Mouse (Mus musculus): ENCODE data around the gene Gsdma. TPM values are rescaled to one million over a fixed set of nuclear protein-coding genes. Genes with fewer than 3 reads are reported as not detected.
"Not testable (repeated sequence)": the region's sequence is repeated elsewhere in the genome, so short reads cannot be mapped to it uniquely, and the experiment has no call there.

Gene Gsdma
- polyA plus RNA-seq, 1 experiment from 2014 or later: 0.12 TPM

- Histone ChIP-seq H3K4me3 (ENCODE audit: low read depth, low read length) (no peak overlapping the region), H3K36me3 (ENCODE audit: control insufficient read depth, insufficient read depth, low read length) (no peaks in the 10 kb centered on the region), H3K4me2 (replicated peaks; ENCODE audit: low read depth, low read length) (no peak overlapping the region), H3K27me3 (ENCODE audit: control insufficient read depth, insufficient read depth, low read length) (no peaks in the 10 kb centered on the region), H3K9ac (replicated peaks; ENCODE audit: low read depth, low read length) (no peak overlapping the region), H3K4me1 (ENCODE audit: control insufficient read depth, insufficient read depth, low read length) (no peaks in the 10 kb centered on the region), H3K9me3 (ENCODE audit: control insufficient read depth, low read depth, low read length) (no peaks in the 10 kb centered on the region), H3K27ac (ENCODE audit: low read length) (no peak overlapping the region)
- no peak for ATAC-seq (ENCODE audit: insufficient number of reproducible peaks, insufficient read depth, low FRiP score, low read depth)
- WGBS: 44% methylated on average over 5 of the region's 5 CpGs
These were observed 7.7 kb downstream of the Gsdma start for GRCm38 (mm10) chr11:98671857-98672256.

- H3K27ac ChIP-seq (ENCODE audit: low read length): no peak overlapping the region
- no peaks in the 10 kb centered on the region for H3K4me1 ChIP-seq (ENCODE audit: control insufficient read depth, insufficient read depth, low read length)
- WGBS: 81% methylated on average over 5 of the region's 5 CpGs
- H3K9ac ChIP-seq (replicated peaks; ENCODE audit: low read depth, low read length): no peak overlapping the region
- no peaks in the 10 kb centered on the region for H3K36me3 ChIP-seq (ENCODE audit: control insufficient read depth, insufficient read depth, low read length)
- H3K27me3 ChIP-seq (ENCODE audit: control insufficient read depth, insufficient read depth, low read length): no peaks in the 10 kb centered on the region
- H3K4me2 ChIP-seq (replicated peaks; ENCODE audit: low read depth, low read length): no peak overlapping the region
- no peak overlapping the region for H3K4me3 ChIP-seq (ENCODE audit: low read depth, low read length)
- no peak for ATAC-seq (ENCODE audit: insufficient number of reproducible peaks, insufficient read depth, low FRiP score, low read depth)
- H3K9me3 ChIP-seq (ENCODE audit: control insufficient read depth, low read depth, low read length): no peaks in the 10 kb centered on the region
These were observed 8.3 kb downstream of the Gsdma start for GRCm38 (mm10) chr11:98672482-98672881.

GRCm38 (mm10) chr11:98673136-98673535 lies 9.0 kb downstream of the Gsdma start:
- 9% methylated on average over 6 of the region's 7 CpGs for WGBS
- not testable (repeated sequence) for H3K4me3 ChIP-seq (ENCODE audit: low read depth, low read length); H3K27me3 ChIP-seq (ENCODE audit: control insufficient read depth, insufficient read depth, low read length); H3K27ac ChIP-seq (ENCODE audit: low read length); H3K4me1 ChIP-seq (ENCODE audit: control insufficient read depth, insufficient read depth, low read length); H3K9me3 ChIP-seq (ENCODE audit: control insufficient read depth, low read depth, low read length); H3K4me2 ChIP-seq (replicated peaks; ENCODE audit: low read depth, low read length); H3K36me3 ChIP-seq (ENCODE audit: control insufficient read depth, insufficient read depth, low read length); H3K9ac ChIP-seq (replicated peaks; ENCODE audit: low read depth, low read length)
- 0 out of 2 replicates have a peak, but pooled peaks have one; percentile 44 for ATAC-seq (ENCODE audit: insufficient number of reproducible peaks, insufficient read depth, low FRiP score, low read depth)

- Histone ChIP-seq H3K4me1 (ENCODE audit: control insufficient read depth, insufficient read depth, low read length) (no peaks in the 10 kb centered on the region), H3K4me3 (ENCODE audit: low read depth, low read length) (no peak overlapping the region), H3K27ac (ENCODE audit: low read length) (no peak overlapping the region), H3K9ac (replicated peaks; ENCODE audit: low read depth, low read length) (no peak overlapping the region), H3K4me2 (replicated peaks; ENCODE audit: low read depth, low read length) (no peak overlapping the region), H3K9me3 (ENCODE audit: control insufficient read depth, low read depth, low read length) (no peaks in the 10 kb centered on the region), H3K36me3 (ENCODE audit: control insufficient read depth, insufficient read depth, low read length) (no peaks in the 10 kb centered on the region), H3K27me3 (ENCODE audit: control insufficient read depth, insufficient read depth, low read length) (no peaks in the 10 kb centered on the region)
- no peak for ATAC-seq (ENCODE audit: insufficient number of reproducible peaks, insufficient read depth, low FRiP score, low read depth)
- 30% methylated on average over 7 of the region's 7 CpGs for WGBS
These were observed 11.7 kb downstream of the Gsdma start for GRCm38 (mm10) chr11:98675829-98676363.

GRCm38 (mm10) chr11:98680023-98680422 lies 15.9 kb downstream of the Gsdma start:
- Histone ChIP-seq H3K27ac (ENCODE audit: low read length) (no peak overlapping the region), H3K9ac (replicated peaks; ENCODE audit: low read depth, low read length) (no peak overlapping the region), H3K36me3 (ENCODE audit: control insufficient read depth, insufficient read depth, low read length) (0 out of 2 replicates have a peak, but pooled peaks cover 2% of the 10 kb centered on the region), H3K9me3 (ENCODE audit: control insufficient read depth, low read depth, low read length) (no peaks in the 10 kb centered on the region), H3K27me3 (ENCODE audit: control insufficient read depth, insufficient read depth, low read length) (no peaks in the 10 kb centered on the region), H3K4me2 (replicated peaks; ENCODE audit: low read depth, low read length) (no peak overlapping the region), H3K4me3 (ENCODE audit: low read depth, low read length) (no peak overlapping the region), H3K4me1 (ENCODE audit: control insufficient read depth, insufficient read depth, low read length) (no peaks in the 10 kb centered on the region)
- no peak for ATAC-seq (ENCODE audit: insufficient number of reproducible peaks, insufficient read depth, low FRiP score, low read depth)
- WGBS: 100% methylated on average over 1 of the region's 1 CpGs

- H3K36me3 ChIP-seq (ENCODE audit: control insufficient read depth, insufficient read depth, low read length); H3K4me3 ChIP-seq (ENCODE audit: low read depth, low read length); H3K9ac ChIP-seq (replicated peaks; ENCODE audit: low read depth, low read length); ATAC-seq (ENCODE audit: insufficient number of reproducible peaks, insufficient read depth, low FRiP score, low read depth); H3K27me3 ChIP-seq (ENCODE audit: control insufficient read depth, insufficient read depth, low read length); H3K4me1 ChIP-seq (ENCODE audit: control insufficient read depth, insufficient read depth, low read length); H3K9me3 ChIP-seq (ENCODE audit: control insufficient read depth, low read depth, low read length); H3K27ac ChIP-seq (ENCODE audit: low read length); H3K4me2 ChIP-seq (replicated peaks; ENCODE audit: low read depth, low read length): not testable (repeated sequence)
- 95% methylated on average over 3 of the region's 4 CpGs for WGBS
These were observed 16.4 kb downstream of the Gsdma start for GRCm38 (mm10) chr11:98680595-98680994.

- Histone ChIP-seq H3K9me3 (ENCODE audit: control insufficient read depth, low read depth, low read length) (no peaks in the 10 kb centered on the region), H3K4me3 (ENCODE audit: low read depth, low read length) (no peak overlapping the region), H3K27me3 (ENCODE audit: control insufficient read depth, insufficient read depth, low read length) (no peaks in the 10 kb centered on the region), H3K27ac (ENCODE audit: low read length) (no peak overlapping the region), H3K4me1 (ENCODE audit: control insufficient read depth, insufficient read depth, low read length) (no peaks in the 10 kb centered on the region), H3K9ac (replicated peaks; ENCODE audit: low read depth, low read length) (no peak overlapping the region), H3K36me3 (ENCODE audit: control insufficient read depth, insufficient read depth, low read length) (peaks cover 11% of the 10 kb centered on the region), H3K4me2 (replicated peaks; ENCODE audit: low read depth, low read length) (no peak overlapping the region)
- ATAC-seq (ENCODE audit: insufficient number of reproducible peaks, insufficient read depth, low FRiP score, low read depth): no peak
- 82% methylated on average over 4 of the region's 4 CpGs for WGBS
These were observed 17.0 kb downstream of the Gsdma start for GRCm38 (mm10) chr11:98681186-98681585.

- Histone ChIP-seq H3K9ac (replicated peaks; ENCODE audit: low read depth, low read length) (peak within 1 kb of the TSS; percentile 98), H3K27me3 (ENCODE audit: control insufficient read depth, insufficient read depth, low read length) (no peaks in the 10 kb centered on the region), H3K36me3 (ENCODE audit: control insufficient read depth, insufficient read depth, low read length) (peaks cover 20% of the 10 kb centered on the region), H3K9me3 (ENCODE audit: control insufficient read depth, low read depth, low read length) (no peaks in the 10 kb centered on the region), H3K4me1 (ENCODE audit: control insufficient read depth, insufficient read depth, low read length) (no peaks in the 10 kb centered on the region), H3K27ac (ENCODE audit: low read length) (peak within 1 kb of the TSS; percentile 61), H3K4me2 (replicated peaks; ENCODE audit: low read depth, low read length) (peak within 1 kb of the TSS; percentile 76), H3K4me3 (ENCODE audit: low read depth, low read length) (peak within 1 kb of the TSS; percentile 99)
- ATAC-seq (ENCODE audit: insufficient number of reproducible peaks, insufficient read depth, low FRiP score, low read depth): peak; percentile 95
- WGBS: 4% methylated on average over 45 of the region's 45 CpGs
These were observed 17.9 kb downstream of the Gsdma start, which contains the start of gene Psmd3 for GRCm38 (mm10) chr11:98681786-98682745. Psmd3 (plus strand) TSS chr11:98682554.

Measured in stomach, embryonic 14.5 days (tissue).